Mouse (Mus musculus): ENCODE measurements around the gene Trex1. TPM values are rescaled to one million over a fixed set of nuclear protein-coding genes. Genes with fewer than 3 reads are reported as not detected.
A peak's percentile ranks its signal among the peaks of the same experiment; 100 is the strongest.

Trex1 gene
- polyA plus RNA-seq, 1 experiment from 2014 or later, result 9.2 TPM

- ATAC-seq (replicated peaks; ENCODE audit: insufficient number of reproducible peaks, insufficient read depth, low FRiP score, low read depth), result peak; percentile 16; the same call in 1 of the 2 replicates
- Histone ChIP-seq H3K27me3 (no peaks in the 10 kb centered on the region), H3K4me3 (peak overlapping the region; percentile 76), H3K36me3 (no peaks in the 10 kb centered on the region; the same call in 1 of the 2 replicates), H3K9me3 (replicated peaks) (no peaks in the 10 kb centered on the region), H3K4me1 (replicated peaks) (peaks cover 71% of the 10 kb centered on the region), H3K27ac (peak overlapping the region; percentile 98), H3K4me2 (peak overlapping the region; percentile 82), H3K9ac (peak overlapping the region; percentile 84)
- WGBS, result 41% methylated on average over 5 of the region's 5 CpGs
Observed at GRCm38 (mm10) chr9:109097831-109098230, 38.3 kb upstream of the Trex1 start.

DNA sequence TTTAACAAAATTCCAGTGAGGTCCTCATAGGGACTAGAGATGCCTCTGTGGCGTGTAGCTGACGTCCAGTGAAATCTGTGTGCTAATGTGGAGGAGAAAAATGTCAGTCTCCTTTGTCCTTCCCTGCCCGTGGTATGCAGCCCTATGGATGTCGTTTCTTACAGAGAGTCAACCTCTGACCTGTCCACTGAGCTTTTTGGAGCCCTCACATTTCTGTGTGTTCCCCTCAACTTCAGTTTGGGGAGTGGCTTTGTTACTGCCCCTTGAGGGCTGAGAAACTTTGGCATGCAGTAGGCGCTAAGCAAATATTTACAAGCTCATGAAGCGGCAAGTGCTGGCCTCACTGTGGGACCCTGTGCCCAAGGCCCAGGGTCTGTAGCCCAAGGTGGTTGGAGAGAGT is 37.8 kb upstream of the Trex1 start:
- Histone ChIP-seq H3K4me1 (replicated peaks) (peaks cover 66% of the 10 kb centered on the region), H3K27me3 (no peaks in the 10 kb centered on the region), H3K9me3 (replicated peaks) (no peaks in the 10 kb centered on the region), H3K27ac (peak overlapping the region; percentile 98), H3K4me3 (peak overlapping the region; percentile 76), H3K9ac (peak overlapping the region; percentile 84), H3K36me3 (no peaks in the 10 kb centered on the region; the same call in 1 of the 2 replicates), H3K4me2 (peak overlapping the region; percentile 82)
- no peak for ATAC-seq (replicated peaks; ENCODE audit: insufficient number of reproducible peaks, insufficient read depth, low FRiP score, low read depth)
- 25% methylated on average over 6 of the region's 6 CpGs for WGBS

- peak overlapping the region; percentile 76 for H3K4me3 ChIP-seq
- peaks cover 63% of the 10 kb centered on the region for H3K4me1 ChIP-seq (replicated peaks)
- no peaks in the 10 kb centered on the region for H3K27me3 ChIP-seq
- peaks cover 4% of the 10 kb centered on the region; the same call in 1 of the 2 replicates for H3K36me3 ChIP-seq
- H3K9ac ChIP-seq, result peak overlapping the region; percentile 84
- H3K9me3 ChIP-seq (replicated peaks), result no peaks in the 10 kb centered on the region
- H3K4me2 ChIP-seq, result peak overlapping the region; percentile 82
- peak overlapping the region; percentile 98 for H3K27ac ChIP-seq
- ATAC-seq (replicated peaks; ENCODE audit: insufficient number of reproducible peaks, insufficient read depth, low FRiP score, low read depth), result no peak
- 31% methylated on average over 6 of the region's 6 CpGs for WGBS
Observed at GRCm38 (mm10) chr9:109096856-109097255, 37.3 kb upstream of the Trex1 start.

- ATAC-seq (replicated peaks; ENCODE audit: insufficient number of reproducible peaks, insufficient read depth, low FRiP score, low read depth), result no peak
- H3K27me3 ChIP-seq, result no peaks in the 10 kb centered on the region
- H3K36me3 ChIP-seq, result peaks cover 9% of the 10 kb centered on the region
- peak overlapping the region; percentile 84 for H3K9ac ChIP-seq
- H3K4me1 ChIP-seq (replicated peaks), result peaks cover 59% of the 10 kb centered on the region
- peak overlapping the region; percentile 98 for H3K27ac ChIP-seq
- WGBS, result 32% methylated on average over 9 of the region's 9 CpGs
- H3K4me3 ChIP-seq, result peak overlapping the region; percentile 76
- H3K4me2 ChIP-seq, result peak overlapping the region; percentile 82
- no peaks in the 10 kb centered on the region for H3K9me3 ChIP-seq (replicated peaks)
Observed at GRCm38 (mm10) chr9:109096251-109096661, 36.7 kb upstream of the Trex1 start.

DNA sequence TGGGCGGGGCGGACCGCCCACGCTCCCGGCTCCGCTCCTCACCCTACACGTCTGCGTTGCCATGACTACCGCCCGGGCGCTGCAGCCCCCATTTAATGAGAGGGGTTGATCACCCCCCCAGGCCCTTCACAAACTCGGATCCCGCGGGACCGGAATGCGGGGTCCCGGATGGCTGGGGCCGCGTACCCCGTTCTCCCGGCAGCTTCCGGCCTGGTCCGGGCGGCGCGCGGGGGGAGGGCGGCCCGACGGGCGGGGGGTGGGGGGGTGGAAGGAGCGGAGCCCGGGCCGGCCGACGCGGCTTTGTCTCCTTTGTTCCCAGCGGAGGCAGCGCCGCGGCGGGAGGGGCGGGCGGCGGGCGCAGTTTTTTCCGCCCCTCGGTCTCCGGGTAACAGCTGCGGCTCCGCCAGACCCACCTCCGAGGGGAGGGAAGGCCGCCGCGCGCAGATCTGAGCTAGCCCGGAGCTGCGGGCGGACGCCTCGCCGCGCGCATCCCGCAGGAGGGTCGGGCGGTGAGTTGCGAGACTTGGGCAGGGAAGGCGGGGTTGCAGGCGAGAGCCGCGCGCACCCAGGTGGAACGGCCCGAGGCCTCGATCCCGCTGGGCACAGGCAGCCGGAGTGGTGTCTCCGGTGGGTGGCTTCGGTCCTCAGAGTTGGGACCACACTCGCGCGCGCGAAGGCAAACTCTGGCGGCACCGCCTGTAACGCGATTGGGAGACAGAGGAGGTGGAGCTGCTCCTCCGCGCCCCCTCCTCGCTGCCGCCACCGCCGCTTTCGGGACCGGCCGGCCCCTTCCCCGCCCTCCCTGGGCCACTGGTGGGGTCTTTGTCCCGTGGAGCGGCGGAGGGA is 35.8 kb upstream of the Trex1 start, which contains the start of gene Plxnb1:
Gene Plxnb1, plus strand, starts transcription at position 253 of the 846 bp plus-strand sequence.
- peaks cover 58% of the 10 kb centered on the region for H3K4me1 ChIP-seq (replicated peaks)
- peaks cover 14% of the 10 kb centered on the region for H3K36me3 ChIP-seq
- peak within 1 kb of the TSS; percentile 98 for H3K27ac ChIP-seq
- no peaks in the 10 kb centered on the region for H3K9me3 ChIP-seq (replicated peaks)
- WGBS, result under 1% methylated on average over 98 of the region's 102 CpGs
- peak within 1 kb of the TSS; percentile 84 for H3K9ac ChIP-seq
- H3K27me3 ChIP-seq, result no peaks in the 10 kb centered on the region
- H3K4me3 ChIP-seq, result peak within 1 kb of the TSS; percentile 76
- H3K4me2 ChIP-seq, result peak within 1 kb of the TSS; percentile 82
- ATAC-seq (replicated peaks; ENCODE audit: insufficient number of reproducible peaks, insufficient read depth, low FRiP score, low read depth), result peak; percentile 28

GRCm38 (mm10) chr9:109094553-109095136 is 35.1 kb upstream of the Trex1 start:
- H3K9me3 ChIP-seq (replicated peaks), result no peaks in the 10 kb centered on the region
- H3K36me3 ChIP-seq, result peaks cover 14% of the 10 kb centered on the region
- H3K9ac ChIP-seq, result peak overlapping the region; percentile 84
- peak overlapping the region; percentile 98 for H3K27ac ChIP-seq
- peak overlapping the region; percentile 82 for H3K4me2 ChIP-seq
- WGBS, result 2% methylated on average over 21 of the region's 21 CpGs
- peaks cover 51% of the 10 kb centered on the region for H3K4me1 ChIP-seq (replicated peaks)
- no peak for ATAC-seq (replicated peaks; ENCODE audit: insufficient number of reproducible peaks, insufficient read depth, low FRiP score, low read depth)
- H3K27me3 ChIP-seq, result no peaks in the 10 kb centered on the region
- peak overlapping the region; percentile 76 for H3K4me3 ChIP-seq

DNA sequence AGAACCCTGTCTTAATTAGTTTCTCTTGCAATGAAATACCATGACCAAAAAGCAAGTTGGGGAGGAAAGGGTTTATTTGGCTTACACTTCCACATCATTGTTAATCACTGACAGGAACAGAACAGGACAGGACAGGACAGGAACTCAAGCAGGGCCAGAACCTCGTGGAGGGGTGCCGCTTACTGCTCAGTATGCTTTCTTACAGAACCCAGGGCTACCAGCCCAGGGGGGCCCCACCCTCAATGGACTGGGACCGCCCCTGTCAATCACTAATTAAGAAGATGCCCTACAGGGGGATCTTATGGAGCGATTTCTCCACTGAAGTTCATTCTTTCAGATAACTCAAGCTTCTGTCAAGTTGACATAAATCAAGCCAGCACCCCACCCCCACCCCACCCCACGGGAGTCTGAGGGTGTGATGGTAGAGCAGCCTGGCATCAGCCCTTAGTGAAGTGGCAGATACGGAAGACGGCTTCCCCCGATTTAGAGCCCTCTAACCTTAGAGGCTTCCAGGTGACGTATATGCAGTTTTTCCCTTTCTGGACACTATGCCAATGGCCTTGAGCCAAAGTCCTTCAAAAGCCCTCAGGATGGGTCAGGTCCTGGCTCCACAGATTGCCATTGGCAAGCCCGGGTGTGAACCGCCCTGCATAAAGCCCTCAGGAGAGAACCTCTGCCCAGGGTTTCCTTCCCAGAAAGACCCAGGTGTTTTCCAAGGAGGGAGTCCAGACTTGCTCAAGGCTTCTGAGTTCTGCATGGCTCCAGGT is 34.4 kb upstream of the Trex1 start:
- ATAC-seq (replicated peaks; ENCODE audit: insufficient number of reproducible peaks, insufficient read depth, low FRiP score, low read depth), result no peak

DNA sequence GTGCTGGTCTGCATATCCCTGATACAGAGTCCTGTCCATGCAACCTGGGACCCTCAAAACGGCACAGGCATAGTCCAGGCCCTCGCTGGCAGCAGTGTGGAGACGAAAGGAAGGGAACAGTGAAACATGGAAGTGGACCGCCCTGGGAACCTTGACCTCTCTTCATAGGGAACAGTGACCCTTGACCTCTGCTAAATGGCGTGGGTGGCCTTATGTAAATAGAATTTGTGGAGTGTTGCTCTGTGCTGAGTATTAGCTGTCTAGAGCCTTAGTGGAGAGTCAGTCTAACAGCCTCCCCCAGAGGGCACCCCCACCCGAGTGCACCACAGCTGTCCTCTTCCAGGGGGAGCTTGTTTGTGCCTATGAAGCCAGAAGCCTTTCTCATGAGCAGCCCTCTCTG is 33.3 kb upstream of the Trex1 start:
- WGBS, result 67% methylated on average over 6 of the region's 6 CpGs
- Histone ChIP-seq H3K36me3 (peaks cover 14% of the 10 kb centered on the region), H3K27me3 (no peaks in the 10 kb centered on the region), H3K4me2 (no peak overlapping the region), H3K27ac (no peak overlapping the region), H3K9me3 (replicated peaks) (no peaks in the 10 kb centered on the region), H3K4me1 (replicated peaks) (peaks cover 37% of the 10 kb centered on the region), H3K9ac (no peak overlapping the region), H3K4me3 (no peak overlapping the region)
- ATAC-seq (replicated peaks; ENCODE audit: insufficient number of reproducible peaks, insufficient read depth, low FRiP score, low read depth), result no peak

More for the DNA sequence above, 34.4 kb upstream of the Trex1 start:
- Histone ChIP-seq H3K4me1 (replicated peaks) (peaks cover 44% of the 10 kb centered on the region), H3K36me3 (peaks cover 14% of the 10 kb centered on the region), H3K9me3 (replicated peaks) (no peaks in the 10 kb centered on the region), H3K27me3 (no peaks in the 10 kb centered on the region), H3K4me2 (peak overlapping the region; percentile 82), H3K4me3 (peak overlapping the region; percentile 76), H3K27ac (peak overlapping the region; percentile 98), H3K9ac (peak overlapping the region; percentile 84; the same call in 1 of the 2 replicates)
- WGBS, result 18% methylated on average over 11 of the region's 11 CpGs

DNA sequence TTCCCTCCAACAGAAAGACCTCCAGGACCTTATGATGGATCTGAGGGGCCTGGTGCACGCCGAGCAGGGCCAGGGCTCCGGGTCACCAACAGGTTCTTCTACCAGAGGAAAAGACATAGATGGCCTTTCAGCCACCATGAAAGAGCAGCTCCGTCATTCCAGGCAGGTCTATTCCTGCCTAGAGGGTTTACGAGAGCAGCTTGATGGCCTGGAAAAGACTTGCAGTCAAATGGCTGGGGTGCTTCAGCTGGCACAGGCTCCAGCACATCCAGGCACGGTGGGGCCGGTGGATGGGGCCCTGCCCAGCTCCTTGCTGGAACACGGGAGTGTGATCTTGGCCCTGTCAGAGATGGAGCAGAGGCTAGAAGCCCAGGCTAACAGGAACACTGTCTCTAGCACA is 32.3 kb upstream of the Trex1 start:
- H3K4me1 ChIP-seq (replicated peaks), result peaks cover 33% of the 10 kb centered on the region
- no peaks in the 10 kb centered on the region for H3K27me3 ChIP-seq
- no peaks in the 10 kb centered on the region for H3K9me3 ChIP-seq (replicated peaks)
- no peak overlapping the region for H3K4me3 ChIP-seq
- no peak overlapping the region for H3K4me2 ChIP-seq
- WGBS, result 86% methylated on average over 8 of the region's 8 CpGs
- H3K36me3 ChIP-seq, result peaks cover 14% of the 10 kb centered on the region
- no peak for ATAC-seq (replicated peaks; ENCODE audit: insufficient number of reproducible peaks, insufficient read depth, low FRiP score, low read depth)
- no peak overlapping the region for H3K27ac ChIP-seq
- H3K9ac ChIP-seq, result no peak overlapping the region

DNA sequence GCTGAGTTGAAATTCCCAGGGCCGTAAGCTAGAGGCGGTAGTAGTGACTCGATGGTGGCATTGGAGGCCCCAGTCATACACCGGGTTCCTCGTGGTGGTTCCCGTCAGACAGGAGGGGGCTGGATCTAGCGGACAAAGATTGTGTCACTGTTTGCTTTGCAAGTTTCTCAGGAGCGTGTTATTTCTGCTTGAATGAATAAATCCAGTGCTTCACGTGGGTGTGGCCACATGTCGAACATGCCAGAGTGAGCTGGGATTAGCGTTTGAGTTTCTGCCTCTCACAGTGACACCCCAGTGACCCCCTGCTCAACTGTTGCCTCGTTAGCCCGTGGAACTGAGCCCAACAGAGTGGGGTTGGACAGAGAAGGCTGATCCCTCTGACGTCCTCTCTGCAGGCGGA is 30.9 kb upstream of the Trex1 start:
- no peaks in the 10 kb centered on the region for H3K9me3 ChIP-seq (replicated peaks)
- no peak overlapping the region for H3K4me3 ChIP-seq
- H3K9ac ChIP-seq, result no peak overlapping the region
- H3K27me3 ChIP-seq, result no peaks in the 10 kb centered on the region
- no peak for ATAC-seq (replicated peaks; ENCODE audit: insufficient number of reproducible peaks, insufficient read depth, low FRiP score, low read depth)
- peaks cover 26% of the 10 kb centered on the region for H3K4me1 ChIP-seq (replicated peaks)
- H3K36me3 ChIP-seq, result peaks cover 14% of the 10 kb centered on the region
- H3K4me2 ChIP-seq, result no peak overlapping the region
- H3K27ac ChIP-seq, result no peak overlapping the region
- 69% methylated on average over 15 of the region's 15 CpGs for WGBS

DNA sequence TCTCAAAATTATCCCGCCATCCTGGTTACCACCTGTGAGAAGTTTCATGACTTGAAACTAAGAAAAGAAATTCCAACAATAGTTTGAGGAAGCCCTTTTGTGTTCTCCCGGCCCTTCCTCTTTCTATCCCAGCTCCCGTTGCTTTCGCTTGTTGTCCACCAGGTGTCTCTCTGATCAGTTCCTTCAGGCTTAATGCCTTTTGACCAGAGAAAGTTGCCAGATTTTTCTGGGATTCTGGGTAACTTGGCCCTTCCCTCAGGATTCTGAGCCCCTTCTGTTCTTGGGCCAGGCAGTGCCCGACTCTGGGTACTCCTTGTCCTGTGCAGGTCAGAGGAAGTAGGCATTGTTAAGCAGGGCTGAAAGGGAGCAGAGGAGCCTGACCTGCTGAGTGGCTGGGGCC is 28.5 kb upstream of the Trex1 start:
- WGBS, result 19% methylated on average over 5 of the region's 5 CpGs
- no peaks in the 10 kb centered on the region for H3K27me3 ChIP-seq
- no peak overlapping the region for H3K4me2 ChIP-seq
- H3K36me3 ChIP-seq, result peaks cover 14% of the 10 kb centered on the region
- no peak overlapping the region for H3K27ac ChIP-seq
- peaks cover 15% of the 10 kb centered on the region for H3K4me1 ChIP-seq (replicated peaks)
- H3K9ac ChIP-seq, result no peak overlapping the region
- H3K9me3 ChIP-seq (replicated peaks), result no peaks in the 10 kb centered on the region
- H3K4me3 ChIP-seq, result no peak overlapping the region
- no peak for ATAC-seq (replicated peaks; ENCODE audit: insufficient number of reproducible peaks, insufficient read depth, low FRiP score, low read depth)
